Mouse (Mus musculus) bone marrow, adult 2 months (tissue): ENCODE measurements around the gene Birc5.

Source experiments
- CTCF ChIP-seq: fragments of 200-500 bp; IDR thresholded peaks from 2 replicates; pipeline ENCODE4 v1.5.1; 2011; ENCODE audit warnings: low read length, control low read depth; ENCODE audit not compliant: control insufficient read depth, insufficient read depth
- POLR2A ChIP-seq: fragments of 200-500 bp; IDR thresholded peaks from 2 replicates; pipeline ENCODE4 v1.6.1; 2011; ENCODE audit warnings: low read depth, mild to moderate bottlenecking, control low read depth, low read length, borderline replicate concordance; ENCODE audit not compliant: control insufficient read depth

DNA sequence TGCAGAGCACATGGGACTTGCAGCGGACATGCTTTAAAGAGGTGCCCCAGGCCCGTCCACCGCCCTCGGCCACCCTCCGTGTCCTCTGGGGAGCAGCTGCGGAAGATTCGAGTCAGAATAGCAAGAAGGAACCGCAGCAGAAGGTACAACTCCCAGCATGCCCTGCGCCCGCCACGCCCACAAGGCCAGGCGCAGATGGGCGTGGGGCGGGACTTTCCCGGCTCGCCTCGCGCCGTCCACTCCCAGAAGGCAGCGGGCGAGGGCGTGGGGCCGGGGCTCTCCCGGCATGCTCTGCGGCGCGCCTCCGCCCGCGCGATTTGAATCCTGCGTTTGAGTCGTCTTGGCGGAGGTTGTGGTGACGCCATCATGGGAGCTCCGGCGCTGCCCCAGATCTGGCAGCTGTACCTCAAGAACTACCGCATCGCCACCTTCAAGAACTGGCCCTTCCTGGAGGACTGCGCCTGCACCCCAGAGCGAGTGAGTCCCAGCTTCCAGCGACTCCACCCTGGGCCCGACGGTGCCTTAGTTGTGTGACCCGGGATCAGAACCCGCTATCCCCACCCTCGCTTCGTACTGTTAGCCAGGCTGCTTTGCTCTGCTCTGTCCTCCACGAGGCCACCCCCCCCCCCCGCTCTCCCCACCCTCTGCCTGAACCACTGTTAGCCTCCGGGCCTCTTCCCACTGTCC is at the start of gene Birc5:
- TF ChIP-seq CTCF (no peak), POLR2A (peak; percentile 94)
